Mouse (Mus musculus) naive thymus-derived CD4-positive, alpha-beta T cell, adult 2 months (primary cell): Measurements from ENCODE around the gene Rgs6.

ENCODE experiments used
- DNase-seq: peaks from one replicate; pipeline ENCODE4 v3.0.0-alpha.2; 2011; ENCODE audit warnings: low read depth

Rgs6 gene

DNA sequence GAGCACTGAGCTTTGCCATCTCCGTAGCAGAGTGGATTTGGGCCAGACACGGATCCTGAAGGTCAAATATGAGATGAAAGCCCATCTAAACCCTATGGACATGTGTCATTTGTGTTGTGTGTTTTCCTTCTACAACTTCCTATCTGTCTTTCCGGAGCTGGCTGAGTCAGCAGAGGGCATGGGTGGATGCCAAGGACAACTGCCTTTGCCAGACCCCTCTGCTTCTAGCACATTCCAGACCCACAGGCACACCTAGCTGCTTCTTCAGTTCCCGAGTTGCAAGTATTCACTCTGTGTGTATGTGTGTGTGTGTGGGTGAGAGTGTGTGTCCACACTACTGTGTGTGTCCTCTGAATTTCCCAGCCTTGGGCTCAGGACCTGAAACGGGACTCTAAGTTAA, 547.9 kb downstream of the Rgs6 start:
- DNase-seq = no peak

DNA sequence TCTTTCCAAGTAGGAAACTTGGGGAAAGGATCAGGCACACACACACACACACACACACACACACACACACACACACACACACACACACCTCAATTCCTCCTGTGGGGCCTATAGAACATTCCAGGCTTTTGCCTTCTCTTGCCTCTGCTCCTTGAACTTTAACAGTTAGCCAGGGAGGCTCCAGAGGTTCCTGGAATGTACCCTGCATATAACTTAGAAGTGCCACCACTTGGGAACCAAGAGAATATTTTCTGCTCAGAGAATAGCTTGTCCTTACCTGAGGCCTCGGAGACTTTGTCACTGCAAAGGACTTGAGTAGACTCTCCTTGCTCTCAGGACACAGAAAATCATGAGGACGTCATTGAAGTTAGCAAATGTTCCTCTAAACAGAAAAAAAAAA, 548.4 kb downstream of the Rgs6 start:
- no peak for DNase-seq

DNA sequence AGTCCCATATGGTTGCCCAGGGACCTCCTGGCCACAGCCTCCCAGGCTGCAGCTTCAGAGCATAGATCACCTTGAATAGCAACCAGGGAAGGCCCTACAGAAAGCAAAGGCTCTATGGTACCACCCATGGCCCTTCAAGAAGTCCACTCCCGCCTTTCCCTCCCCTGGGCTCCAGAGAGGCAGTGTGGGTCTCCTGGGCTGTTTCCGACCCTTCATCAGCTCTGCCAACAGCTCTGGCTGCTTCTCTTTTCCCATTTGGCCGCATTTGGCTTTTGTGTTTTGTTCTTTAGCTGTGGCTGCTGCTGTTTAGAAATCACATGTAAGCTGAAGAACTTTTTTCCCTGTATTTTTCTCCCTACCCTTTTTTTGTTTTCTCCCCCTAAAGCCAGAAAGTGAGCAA, 548.9 kb downstream of the Rgs6 start:
- no peak for DNase-seq

DNA sequence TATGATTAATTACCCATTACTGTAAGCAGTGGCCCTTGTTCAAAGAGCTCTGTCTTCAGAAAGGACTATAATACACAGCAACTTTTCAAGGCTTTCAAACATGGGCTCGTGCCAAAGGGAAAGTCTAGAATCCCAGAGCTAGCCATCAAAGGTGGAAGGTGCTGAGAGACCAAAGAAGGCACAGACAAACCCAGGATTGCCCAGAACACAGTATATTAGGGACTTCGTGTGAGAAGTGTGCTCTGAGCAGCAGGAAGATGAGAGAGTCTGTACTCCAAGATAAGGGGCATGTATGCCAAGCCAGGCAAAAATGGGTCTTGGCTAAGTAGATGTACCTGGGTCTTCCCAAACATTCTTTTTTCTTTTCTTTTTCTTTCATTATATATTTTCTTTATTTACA, 553.1 kb downstream of the Rgs6 start:
- DNase-seq = no peak

DNA sequence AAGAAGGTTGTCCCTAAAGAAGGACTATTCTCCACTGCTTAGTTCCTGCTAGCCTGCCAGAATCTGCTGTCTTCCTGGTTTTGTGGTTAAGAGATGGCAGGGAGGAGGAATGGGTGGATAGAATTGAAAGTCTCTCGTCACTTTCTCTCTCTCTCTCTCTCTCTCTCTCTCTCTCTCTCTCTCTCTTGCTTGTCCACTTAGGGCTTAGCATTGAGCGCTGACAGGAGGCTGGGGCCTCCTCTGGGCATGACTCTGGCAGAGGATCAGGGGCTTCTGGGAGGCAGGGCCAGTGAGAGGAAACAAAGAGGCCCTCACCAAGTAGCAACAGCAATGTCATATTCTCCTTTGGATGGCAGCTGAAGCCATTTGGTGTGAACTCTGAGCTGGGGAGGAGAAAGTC, 554.4 kb downstream of the Rgs6 start:
- DNase-seq = no peak

DNA sequence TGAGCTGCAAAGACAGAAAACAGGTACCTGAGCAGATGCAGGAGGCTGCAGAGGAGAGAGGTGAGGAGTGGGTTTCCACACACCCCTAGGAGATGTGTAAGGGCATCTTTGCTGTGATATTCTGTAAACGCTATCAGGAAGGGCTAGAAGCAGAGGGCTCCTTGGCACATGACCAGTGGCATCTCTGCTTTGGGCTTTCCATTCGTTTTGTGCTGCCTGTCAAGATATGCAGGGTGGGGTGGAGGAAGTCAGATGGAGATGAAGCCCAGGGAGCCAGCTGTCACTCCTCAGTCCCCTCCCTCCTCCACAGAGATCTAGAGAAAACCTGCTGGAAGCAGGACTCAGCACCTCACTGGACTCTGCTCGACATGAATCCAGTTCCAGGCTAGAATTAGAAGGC, 555.0 kb downstream of the Rgs6 start:
- DNase-seq = no peak

DNA sequence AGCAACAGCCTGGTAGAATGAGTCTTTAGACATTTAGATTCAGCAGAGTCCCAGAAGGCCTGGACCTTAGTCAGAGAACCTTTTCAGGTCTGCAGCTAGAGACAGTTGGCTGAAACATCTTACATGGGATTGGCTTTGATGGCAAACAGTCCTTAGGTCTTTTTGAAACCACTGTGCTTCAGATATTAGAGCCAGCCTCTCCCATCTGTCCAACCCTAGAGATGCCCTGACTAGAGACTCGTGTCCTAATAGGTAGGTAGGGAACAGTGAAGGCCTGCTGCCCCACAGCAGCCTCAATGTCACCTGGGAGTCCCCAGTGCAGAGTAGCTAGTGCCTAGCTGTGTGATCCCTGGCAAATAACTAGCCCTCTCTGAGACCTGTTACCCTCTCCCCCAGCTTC, 555.5 kb downstream of the Rgs6 start:
- no peak for DNase-seq

DNA sequence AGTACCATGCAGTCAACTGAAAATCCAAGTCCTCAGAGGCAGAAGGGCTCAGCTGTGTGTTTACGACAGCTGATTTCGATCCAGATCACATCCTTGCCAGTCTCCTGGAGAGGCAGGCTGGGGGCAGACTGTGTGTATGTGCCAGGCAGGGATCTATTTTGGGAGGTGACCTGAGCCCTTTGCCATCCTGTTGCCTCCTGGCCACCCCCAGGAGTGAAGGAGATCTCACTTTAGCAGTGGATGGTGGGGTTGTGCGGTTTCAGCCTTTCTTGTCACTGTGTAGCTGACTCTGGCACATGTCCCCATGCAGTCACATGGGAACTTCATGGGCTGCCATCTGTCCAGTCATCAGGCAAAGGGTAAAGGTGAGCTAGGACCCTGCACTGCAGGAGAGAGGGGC, 557.0 kb downstream of the Rgs6 start:
- no peak for DNase-seq

DNA sequence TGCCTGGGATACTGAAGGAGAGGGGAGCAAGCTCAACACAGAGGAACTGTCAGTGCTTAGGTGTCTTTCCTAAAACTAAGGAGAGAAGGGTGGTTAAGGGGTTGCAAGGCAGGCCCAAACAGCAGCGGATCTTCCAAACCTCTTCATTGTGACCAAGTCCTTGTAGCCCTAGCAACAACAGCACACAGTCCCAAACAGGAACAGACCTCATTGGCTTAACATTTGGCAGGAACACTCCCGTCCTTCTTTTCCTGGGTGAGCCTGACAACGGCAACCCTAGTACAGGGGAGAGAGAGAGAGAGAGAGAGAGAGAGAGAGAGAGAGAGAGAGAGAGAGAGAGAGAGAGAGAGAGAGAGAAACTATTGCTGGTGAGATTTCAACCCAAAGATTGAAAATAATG, 557.8 kb downstream of the Rgs6 start:
- DNase-seq = no peak

DNA sequence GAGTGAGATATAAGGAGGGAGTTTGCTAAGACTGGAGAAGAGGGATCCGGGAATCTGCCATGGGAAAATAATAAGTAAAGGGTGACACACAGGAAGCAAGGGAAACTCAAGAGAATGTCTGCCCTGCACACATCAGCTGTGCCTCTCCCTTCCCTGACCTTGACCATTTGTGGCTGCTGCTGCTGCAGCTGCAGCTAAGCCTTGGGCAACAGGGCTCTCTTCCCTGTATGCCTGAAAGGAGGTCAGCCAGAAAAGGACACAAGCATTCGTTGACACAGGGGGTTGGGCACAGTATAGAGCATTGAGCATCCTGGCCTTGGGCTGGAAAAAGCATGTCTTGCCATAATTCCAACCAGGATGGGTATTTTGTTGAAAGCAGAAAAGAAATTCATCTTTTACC, 558.8 kb downstream of the Rgs6 start:
- DNase-seq = no peak

DNA sequence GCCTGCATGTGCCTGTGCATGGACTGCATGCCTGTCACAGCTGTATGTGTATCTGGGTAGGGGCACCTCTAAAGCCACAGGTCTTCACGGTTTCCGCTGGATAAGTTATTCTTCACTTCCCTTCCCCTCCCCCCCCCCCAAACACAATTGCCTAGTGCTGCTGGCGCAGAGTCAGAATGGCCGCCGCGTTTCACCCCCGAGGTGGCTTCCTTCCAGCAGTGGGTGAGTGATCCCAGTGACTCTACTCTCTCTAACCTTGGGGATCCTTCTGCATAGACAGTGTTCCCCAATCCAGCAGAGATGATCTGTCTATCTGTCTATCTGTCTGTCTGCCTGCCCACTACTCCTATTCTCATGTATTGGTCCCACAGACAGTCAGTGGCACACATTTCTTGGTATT, 561.9 kb downstream of the Rgs6 start:
- DNase-seq = no peak

DNA sequence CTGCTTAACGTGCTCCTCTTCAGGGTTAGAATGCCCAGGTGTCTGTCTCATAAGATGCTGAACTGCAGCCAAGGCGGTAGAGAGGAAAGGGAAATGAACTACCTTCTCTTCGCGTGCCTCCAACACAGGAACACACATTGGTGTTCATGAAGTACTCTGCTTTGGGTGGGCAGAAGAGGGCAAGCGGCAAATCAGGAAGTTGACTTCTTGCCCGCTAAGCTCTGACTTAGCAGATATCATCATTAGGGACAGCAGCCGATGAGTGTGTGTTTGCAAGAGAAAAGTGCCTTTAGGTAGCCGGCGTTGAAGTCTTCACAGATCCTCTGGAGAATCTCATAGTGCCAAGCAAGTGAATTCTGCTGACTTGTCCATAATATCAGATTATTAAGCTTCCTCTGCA, 562.7 kb downstream of the Rgs6 start:
- DNase-seq = no peak

DNA sequence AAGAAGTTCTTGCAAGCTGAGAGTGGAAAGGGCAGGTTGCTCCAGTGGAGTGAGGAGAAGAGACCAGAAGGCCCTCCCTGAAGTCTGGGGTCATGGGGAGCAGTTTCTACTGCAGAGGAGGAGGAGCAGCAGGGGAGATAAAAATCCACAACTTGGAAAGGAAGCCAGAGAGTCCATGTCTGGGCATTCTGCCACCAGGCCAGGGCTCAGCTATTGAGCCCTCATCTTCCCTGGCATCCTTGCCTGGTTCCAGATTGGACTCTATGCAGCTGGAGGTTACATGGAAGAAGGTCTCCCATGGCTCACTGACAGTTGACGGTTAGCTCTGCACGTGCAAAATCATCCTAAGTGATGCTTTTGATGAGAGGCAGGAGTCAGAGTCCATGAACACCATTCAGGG, 563.4 kb downstream of the Rgs6 start:
- no peak for DNase-seq

DNA sequence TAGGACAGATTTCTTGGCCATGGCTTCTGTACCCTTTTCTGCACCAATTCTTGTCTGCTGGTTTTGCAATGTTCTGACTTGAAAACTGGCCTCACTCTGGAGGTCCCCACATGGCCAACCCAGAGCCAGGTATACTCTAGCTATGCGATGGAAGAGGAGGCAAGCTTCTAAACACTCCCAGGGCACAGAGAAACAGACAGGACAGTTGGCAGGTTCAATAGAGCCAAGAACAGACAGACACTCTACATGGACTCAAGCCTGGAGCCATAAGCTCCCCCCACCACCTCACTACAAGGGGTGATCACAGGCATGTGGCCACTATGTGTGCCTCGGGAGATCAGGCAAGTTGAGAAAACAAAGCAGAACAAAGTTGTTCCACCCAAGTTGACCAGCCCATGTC, 572.1 kb downstream of the Rgs6 start:
- no peak for DNase-seq

DNA sequence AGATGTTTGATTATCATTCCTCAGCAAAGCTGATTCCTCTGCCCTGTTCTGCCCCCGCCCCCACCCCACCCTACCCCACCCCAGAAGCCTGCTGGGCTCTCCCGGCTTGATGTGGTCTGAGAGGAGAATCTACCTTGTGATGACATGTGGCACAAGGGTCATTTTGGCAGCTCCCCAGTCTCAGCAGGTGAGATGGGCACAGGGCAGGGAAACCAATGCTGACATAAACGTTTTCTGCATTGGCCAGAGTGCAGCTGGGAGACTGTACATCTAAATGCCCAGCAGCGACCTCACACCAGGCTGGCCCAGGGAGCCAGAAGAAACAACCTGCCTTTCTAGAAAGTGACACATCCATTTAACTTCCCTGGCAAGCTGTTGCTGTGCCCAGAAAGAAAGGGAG, 572.6 kb downstream of the Rgs6 start:
- DNase-seq = no peak

DNA sequence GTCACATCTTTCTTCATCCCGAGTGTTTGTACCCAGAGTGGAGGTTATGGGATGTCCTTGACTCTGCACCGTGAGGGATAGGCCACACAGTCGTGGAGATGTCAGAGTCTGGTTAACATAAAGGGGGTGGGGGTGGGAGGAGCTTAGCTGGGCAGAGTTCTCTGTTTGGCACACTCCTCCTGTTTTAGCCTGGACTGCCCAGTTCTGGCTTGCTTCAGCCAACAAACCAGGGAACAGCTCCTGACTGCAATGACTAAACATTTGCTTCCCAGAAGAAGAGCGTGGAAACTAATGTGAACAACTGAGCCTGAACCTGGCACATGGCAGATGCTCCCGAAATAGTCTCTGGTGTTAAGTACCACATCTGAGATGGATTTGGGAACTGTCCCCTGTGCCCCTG, 575.6 kb downstream of the Rgs6 start:
- no peak for DNase-seq

DNA sequence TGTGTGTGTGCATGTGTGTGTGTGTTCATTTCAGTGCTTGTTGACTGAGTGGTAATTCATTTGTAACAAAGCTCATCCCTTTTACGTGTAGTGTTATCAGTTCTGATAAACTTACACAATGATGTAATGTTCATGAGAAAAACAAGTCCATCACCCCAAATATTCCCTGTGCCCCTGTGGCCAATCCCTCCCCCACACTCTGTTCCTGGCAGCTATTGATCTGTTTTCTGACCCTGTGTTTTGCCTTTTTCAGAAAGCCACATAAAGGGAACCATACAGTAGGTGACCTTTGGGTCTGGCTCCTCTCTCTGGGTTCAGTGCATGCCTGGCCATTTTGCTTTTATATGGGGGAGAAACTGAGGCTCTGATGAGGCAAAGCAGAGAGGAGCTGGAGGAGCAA, 577.0 kb downstream of the Rgs6 start:
- no peak for DNase-seq

DNA sequence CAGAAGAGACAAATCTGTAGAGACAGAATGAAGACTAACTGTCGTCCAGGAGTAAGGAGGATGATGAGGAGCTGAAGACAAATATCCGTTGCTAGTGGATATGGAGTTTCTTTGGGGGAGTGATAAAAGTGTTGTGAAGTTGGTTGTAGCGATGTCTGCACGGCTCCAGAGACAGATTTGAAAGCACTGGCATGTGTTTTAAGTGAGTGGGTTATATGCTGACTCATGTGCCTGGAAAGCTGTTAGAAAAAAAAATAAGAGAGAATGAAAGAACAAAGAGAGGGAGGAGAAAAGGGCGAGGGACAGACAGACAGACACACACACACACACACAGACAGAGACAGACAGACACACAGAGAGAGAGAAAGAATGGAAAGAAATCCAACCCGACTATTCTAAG, 580.2 kb downstream of the Rgs6 start:
- no peak for DNase-seq

DNA sequence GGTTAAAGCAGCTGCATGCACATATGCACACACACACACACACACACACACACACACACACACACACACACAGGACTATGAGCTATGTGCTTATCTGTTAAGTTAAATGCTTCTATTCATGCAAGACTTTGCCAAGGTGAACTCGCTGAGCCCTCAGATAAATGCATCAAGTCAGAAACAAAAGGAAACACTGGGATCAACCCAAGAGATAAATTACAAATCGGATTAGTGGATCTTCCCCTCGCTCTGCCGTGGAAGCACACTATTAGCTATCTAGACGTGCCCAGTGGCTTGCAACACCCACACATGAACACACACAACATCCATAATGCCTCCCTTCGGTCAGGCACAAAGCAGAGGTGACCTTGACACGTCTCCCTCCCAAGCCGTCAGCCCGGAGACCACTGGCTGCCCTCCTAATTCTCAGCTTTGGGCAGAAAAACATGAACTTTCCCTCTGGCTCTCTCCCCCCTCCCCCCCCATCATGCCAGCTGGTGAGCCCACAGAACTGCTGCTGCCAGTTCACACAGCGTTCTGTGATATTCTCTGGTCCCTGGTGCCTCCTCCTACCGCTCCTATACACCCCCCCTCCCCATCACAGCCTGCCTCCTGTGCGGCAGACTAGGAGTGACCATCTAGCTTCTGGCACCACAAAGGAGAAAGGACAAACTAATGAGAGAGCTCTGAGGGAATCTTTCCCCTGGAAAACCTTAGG, 581.6 kb downstream of the Rgs6 start:
- DNase-seq = no peak

DNA sequence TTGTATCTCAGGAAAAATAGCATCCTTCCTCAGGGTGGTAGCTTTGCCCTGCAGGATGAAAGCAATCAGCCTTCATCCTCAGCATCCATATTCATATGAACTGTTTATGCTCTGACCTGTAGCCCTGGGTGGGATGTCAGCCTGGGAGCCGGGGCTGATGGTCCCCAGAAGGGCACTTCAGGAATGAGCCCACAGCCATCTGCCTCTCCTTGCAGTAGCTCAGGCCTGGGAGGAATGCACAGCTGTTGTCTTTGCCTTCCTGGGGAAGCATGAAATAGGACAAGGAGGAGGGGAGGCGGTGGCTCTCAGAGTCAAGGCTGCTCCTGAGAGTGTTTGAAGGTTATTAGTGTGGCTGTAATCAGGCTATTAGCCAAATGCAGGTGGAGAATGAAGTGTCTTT, 590.7 kb downstream of the Rgs6 start:
- DNase-seq = no peak

DNA sequence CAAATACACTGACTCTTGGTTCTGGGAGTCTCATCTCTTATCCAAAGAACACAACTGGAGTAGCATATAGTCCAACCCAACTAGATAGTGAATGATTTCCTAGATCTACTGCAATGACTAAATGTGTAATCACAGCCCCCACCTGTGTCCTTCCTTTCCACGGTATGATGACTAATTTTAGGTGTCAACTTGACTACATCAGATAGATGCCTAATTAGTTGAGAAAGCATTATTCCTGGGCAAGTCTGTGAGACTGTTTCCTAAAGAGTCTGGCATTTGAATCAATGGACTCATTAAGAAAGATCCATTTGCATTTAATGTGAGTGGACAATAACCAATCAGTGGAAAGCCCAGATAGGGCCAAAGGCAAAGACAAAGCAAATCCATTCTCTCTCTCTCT, 591.8 kb downstream of the Rgs6 start:
- no peak for DNase-seq

DNA sequence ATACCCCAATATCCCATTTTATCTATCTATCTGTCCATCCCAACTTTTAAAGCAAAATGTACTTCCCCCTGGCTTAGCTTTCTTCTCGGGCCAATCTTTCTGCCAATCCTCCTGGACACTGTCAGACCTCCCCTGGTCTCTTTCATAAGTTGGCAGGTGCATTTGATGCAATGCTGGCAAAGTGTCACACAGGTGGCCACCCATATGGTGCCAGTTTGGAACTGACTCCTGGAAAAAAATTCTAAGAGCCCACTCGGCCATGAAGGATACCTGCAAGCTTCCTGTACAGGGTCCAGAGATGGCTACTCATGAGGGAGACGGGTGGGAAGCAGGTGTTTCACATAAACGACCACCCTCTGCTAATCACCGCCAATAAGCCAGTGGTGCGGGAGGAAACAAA, 592.5 kb downstream of the Rgs6 start:
- no peak for DNase-seq

DNA sequence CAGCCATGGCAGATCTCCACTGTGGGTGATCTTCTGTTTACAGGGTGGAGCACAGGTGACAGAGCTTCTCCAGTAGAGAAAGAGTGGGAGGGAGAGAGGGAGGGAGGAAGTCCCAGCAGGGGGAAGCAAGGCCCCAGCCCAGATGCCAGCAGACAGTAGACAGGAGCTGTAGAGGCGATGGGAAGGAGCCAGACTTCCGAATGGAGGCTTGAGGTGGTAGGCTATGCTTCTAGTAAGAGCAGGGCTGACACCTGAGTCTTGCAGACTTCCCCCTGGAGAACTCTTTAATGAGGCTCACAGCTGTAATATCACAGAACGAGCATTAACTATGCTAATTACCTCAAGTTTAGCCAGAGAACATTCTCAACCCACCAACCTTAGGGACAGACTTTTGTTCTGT, 613.6 kb downstream of the Rgs6 start:
- no peak for DNase-seq

DNA sequence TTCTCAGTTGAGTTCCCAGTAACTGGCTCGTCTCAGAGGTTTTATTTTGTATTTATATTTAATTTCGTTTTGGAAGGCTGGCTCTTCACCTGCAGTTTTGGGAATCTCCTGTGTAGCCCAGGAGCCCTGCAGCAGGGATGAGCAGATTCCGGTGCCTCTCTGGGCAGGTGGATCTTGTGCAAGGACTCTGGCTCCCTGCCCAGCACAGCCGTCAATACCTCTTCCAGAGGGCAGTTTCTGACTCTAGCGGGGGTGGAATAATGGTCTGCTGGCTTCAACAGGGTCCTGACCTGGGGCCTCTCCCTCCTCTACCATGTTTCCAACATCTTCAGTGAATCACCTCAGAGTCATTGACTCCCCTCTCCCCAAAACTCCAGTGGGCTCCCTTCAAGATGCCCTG, 616.3 kb downstream of the Rgs6 start:
- no peak for DNase-seq

DNA sequence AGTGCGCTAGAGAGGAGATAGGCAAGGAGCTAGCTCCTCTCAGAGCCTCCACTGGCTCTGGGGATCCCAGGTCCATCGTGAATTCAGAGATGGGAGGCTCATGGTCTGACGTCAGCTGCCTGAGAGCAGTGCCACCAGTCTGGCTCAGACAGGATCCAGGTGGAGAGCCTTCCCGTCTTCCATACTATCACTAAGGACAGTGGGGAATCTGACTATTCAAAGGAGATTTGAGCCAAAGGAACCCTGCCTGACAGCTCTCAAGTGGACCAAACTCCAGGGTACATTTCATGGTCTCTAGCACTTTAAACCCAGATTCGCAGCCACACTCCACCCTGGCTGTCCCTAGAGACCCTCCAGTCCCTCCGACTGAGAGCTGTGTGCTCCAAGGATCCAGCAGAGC, 618.8 kb downstream of the Rgs6 start:
- no peak for DNase-seq
